Mouse (Mus musculus) liver, adult (tissue): ENCODE data around the gene D430019H16Rik.

Experiments used
- GATA4 ChIP-seq: IDR thresholded peaks from 2 replicates; pipeline ENCODE4 v1.6.1; 2014; ENCODE audit warnings: mild to moderate bottlenecking, low read length; ENCODE audit not compliant: insufficient replicate concordance

D430019H16Rik gene

DNA sequence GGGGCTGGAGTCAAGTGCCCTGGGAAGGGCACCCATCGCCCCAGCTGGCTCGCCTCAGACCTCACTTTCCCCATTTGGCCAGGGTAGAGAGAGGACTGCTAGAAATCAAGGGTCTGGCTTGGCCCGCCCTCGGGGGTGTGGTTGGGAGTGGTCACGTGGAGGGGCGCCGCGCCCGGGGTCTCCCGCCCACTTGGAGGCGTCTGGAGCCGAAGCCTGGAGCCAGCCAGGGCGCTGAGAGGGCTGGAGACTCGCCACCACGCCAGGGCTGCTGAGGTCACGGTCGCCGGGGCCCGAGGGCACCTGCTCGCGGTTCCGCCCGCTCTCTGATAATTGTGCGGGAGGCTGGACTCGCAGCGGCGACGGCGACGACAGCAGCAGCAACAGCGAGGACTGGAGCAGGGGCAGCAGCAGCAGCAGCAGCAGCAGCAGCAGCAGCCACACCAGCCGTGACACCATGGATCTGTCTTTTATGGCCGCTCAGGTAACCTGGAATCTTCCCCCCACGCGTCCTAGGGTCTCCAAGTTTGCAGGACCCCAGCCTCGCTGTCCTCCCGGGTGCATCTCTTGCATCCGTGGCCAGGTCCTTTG is at the start of gene D430019H16Rik:
TSS of gene D430019H16Rik (plus strand) at position 187 of the 588 bp plus-strand sequence.
- TF ChIP-seq GATA4 = no peak

DNA sequence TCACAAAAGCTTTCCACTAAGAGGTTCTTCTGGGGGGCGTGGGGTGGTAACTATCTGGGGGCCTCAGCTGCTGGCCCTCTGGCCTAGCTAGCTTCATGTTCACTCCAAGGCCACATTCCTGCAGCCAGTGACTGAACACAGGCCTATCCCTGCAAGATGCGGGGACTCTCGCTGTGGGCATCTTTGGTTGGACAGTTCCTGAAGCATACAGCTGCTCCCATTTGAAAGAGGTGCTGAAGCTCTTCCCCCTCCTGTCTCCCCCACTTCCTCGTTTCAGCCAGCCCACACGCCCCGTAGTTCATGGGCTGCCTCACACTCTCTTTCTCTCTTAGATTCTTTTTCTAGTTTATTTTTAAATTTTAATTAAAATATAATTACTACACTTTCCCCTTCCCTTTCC is 47.6 kb upstream of the D430019H16Rik start:
- no peak for TF ChIP-seq GATA4

DNA sequence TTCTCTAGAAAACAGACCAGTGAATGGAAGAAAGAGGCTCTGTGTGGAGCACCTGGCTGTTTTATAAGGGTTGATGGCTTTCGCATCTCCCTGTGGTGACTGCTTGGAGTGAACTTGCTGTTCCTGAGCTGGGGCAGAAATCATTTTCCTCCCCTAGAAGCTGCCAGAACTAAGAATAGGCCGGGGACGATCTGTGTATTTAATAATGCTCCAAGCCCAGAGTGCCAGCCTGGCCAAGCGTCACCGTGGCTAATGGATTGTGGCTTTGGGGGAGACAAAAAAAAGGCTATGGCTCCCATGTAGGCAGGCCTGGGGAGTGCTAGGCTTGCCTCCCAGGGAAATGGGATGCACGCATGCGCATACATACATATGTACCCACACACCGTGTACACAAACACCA is 39.7 kb upstream of the D430019H16Rik start:
- no peak for TF ChIP-seq GATA4

DNA sequence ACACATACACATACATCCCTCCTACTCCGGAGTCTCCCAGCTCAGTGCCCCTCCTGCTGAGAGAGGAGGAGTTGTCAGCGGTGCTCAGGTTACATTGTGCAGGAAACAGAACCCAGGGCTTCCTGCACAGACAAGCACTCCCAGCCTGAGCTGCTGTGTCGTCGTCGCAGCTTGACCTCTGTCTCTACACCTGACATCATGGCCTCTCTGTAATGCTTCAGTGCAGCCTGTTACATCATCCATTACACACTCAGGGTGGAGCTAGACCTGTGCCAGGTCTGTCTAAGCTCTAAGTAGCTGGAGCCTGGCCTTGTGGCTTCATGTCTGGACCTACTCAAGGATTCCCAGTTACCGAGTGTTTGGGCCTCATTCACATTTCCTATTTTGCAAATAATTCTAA is 33.2 kb upstream of the D430019H16Rik start:
- no peak for TF ChIP-seq GATA4

DNA sequence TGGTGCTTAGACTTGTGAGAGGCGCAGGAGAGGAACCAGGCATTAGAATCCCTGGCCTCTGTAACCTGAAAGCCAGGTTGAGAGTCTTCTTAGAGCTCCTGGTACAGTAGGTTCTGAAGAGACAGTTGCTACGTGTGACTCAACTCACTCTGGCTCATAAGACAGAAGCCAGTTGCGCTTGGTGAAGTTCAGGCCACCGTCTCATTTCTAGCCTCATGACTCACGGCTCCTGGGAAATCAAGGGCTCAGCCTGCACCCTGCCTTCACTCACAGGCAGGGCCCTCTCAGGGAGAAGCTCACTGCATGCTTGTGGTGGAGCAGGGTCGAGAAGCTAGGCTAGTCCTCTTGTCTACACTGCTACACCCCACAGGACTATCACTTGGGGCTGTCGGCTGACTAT is 27.1 kb upstream of the D430019H16Rik start:
- no peak for TF ChIP-seq GATA4

DNA sequence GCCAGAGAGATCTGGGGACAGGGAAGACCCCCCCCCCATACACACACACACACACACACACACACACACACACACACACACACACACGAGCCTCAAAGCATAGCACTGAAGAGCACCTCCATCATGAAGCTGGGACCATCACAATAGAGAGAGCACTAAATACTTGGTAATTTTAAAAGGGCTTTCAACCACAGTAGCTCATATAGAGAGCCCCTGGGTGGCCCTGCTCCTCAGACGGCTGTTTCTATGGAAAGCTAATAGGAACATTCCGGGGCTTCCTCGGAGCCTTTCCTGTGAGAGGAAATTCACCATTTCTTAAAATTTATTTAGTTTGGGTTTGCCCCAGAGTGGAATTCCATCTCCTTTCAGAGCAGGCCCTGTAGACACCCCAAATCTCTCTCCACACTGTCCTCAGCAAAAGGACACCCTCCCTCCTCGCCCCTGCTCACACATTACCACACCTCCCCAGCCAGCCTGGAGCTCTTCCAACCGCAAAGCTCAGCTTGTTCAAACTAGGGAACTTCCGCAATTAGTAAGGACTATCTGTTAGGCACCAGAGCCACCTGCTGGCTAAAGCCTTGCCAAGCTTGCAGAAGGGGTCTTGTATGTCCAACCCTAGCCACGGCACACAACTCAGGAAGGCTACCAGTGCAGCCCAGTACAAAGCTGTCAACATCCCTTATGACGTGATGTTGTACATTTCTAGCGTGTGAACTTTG is 26.5 kb upstream of the D430019H16Rik start:
- no peak for TF ChIP-seq GATA4

DNA sequence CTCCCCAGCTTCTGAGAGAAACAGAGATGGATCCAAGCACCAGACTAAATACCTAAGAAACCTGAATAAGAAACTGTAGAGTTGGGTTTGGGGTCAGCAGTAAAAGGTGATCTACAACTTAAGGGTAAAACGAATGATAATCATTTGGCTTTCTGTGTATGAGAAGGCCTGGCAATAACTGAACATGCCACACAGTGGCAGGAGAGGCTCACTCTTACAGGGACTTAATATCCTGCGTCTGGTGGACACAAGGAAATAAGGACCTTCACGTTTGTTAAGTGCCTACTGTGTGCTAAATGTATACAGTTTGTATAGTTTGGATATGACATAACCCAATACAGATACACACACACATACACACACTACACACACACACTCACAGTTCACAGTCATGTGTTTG is 21.8 kb upstream of the D430019H16Rik start:
- TF ChIP-seq GATA4 = no peak

DNA sequence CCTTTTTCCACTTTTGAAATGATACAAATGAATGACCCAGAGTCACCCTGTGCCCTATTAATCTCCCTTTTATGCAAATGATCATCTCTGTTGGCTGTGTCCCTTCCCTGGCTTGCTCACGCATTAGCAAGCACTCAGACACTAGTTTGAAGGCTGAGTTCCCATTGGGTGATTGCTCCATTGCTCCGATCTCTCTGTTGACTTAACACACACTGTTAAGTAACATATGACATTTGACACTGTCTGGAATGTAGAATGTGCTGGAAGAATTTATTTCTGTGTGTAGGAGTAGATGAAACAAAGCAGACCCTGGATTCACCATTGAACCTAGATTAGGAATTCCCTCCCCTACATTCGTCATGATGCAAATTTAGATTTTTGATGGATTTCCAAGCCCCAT is 20.8 kb upstream of the D430019H16Rik start:
- TF ChIP-seq GATA4 = no peak

DNA sequence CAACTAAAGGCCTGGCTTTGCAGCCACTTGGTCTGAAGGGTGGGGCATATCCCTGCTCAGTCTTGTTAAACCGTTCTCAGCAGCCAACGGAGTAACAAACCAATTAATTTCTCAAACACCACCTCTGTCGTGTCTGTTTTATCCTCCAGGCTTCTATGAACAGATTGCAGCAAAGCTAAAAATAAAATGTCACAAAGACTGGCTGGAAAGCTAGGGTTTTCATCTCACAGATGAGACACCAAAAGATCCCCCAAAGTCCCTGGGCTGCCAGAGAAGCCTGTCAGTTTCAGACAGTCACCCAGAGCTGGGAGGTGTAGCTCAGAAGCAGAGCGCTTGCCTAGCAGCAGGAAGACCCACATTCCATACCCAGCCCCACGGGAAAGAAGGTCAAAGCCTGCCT is 15.4 kb upstream of the D430019H16Rik start:
- no peak for TF ChIP-seq GATA4

DNA sequence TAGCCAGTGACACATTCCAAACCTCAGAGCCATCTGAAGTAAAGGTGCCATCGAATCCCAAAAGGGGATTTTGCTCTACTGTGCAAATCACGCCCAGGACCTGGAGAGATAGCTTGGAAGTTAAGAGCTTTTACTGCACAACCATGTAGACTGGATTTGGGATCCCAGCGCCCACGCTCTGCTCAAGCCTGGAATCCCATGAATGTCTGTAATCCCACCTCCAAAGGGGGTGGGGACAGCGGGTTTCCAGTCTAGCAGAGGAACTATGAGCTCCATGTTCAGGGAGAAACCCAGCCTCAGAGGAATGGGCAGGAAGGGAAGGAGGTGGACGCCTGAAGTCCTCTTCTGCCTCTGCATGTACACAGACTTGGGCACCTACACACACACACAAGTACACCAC is 13.7 kb upstream of the D430019H16Rik start:
- no peak for TF ChIP-seq GATA4

DNA sequence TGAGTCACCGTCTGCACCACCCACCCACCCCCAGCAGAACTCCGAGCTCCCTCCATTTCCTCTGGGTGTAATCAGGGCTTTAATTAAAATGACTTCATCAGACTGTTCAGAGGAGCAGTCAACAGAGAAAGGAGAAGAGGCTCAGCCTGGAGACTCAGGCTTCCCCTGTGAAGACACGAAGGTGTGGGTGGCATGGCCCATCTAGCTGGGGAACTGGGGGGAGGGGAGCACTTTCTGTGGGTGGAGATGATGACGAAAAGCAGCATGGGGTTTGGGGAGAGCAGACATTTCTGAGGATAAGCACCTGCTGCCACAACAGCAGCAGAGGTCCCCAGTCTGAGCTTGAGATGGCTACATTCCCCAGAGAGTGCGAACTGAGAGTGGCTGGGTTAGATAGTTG is 10.1 kb upstream of the D430019H16Rik start:
- TF ChIP-seq GATA4 = no peak

DNA sequence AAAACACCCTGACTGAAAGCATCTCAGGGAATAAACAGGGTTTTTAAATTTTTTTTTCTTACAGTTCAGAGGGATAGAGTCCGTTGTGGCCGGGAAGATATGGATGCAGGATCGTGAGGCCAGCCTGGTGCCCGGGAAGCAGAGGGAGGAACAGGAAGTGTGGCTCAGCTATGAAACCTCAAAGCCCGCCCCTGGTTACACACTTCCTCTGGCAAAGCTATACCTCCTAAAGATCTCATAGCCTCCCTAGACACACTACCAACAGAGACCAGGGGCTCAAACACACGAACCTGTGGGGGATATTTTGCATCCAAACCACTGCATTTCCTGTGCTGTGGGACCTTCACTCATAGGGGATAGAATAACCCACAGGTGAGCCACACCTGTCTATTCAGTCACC is 7.9 kb upstream of the D430019H16Rik start:
- TF ChIP-seq GATA4 = no peak

DNA sequence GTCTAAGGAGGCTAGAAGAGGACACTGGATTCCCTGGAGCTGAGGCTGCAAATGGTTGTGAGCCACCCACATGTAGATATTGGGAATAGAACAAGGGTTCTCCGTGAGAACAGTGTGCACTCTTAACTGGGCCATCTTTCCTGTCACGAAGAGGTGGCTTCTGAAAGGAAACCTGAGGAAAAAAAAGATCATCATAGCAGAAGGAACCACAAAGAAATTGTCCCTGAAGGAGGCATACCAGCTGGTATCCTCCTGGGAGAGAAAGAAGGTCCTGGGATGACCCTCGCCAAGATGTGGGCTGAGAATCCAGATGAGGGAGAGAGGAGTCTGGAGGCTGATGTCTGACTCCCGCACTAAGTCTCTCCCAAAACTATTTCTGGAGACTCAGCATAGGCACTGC is 4.4 kb upstream of the D430019H16Rik start:
- TF ChIP-seq GATA4 = no peak

DNA sequence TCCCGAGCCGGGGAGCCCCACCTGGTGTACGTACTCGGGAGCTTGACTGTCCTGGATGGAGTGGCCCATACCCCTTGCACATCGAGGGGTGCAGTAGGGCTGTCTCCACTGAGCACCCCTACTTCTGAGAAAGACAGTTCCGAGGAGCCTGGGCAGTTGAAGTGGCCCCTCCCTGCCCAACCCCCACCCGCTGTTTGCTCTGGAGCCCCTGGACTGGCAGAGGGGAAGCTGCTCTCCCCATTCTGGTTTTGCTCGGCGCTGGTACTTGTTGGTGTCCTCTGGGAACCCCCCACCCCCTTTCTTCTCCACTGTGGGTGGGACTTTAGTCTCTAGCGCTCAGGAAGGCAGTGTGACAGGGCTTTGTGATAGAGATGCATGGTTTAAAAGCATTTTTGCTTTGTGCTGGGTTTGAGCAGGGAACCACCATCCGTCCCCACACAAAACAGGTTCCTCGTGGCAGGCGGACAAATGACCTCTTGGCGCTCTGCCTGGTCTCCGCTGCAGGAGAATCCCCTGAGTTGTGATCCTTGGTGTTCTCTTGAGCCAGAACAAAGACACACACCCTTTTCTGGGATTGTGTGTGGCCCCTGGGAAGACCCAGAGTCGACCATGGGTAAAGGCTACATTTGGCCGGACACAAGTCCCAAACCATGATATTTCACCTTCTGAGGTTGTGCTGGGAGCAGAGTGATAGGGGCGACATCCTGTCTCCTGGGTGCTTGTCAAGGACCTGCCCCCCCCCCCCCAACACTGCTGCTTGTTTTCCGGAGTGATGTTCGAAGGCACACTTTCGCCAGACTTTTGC is 804 bp downstream of the D430019H16Rik start:
- no peak for TF ChIP-seq GATA4

DNA sequence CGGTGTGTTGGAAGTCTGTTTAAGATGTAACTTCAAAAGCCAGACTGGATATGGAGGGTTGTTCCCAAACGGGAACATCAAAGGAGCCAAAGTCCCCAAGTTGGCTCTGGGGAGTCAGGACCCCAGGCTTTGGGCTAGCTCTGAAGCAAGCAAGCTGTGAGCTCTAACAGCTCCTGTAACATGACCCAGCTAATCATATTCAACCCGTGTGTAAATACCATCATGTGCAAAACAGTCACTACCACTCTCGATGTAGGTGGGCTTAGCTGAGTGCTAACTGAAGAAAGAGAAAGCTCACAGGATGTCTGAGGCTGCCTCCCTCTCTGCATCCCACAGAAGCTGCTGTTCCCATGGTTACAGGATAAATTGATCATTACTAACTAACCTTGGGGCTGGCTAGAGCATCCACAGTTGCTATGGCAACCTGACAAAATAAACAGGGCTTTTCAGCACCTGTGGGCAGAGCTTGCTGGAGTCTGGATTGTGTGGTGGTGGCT is 1.5 kb downstream of the D430019H16Rik start:
- TF ChIP-seq GATA4 = no peak

DNA sequence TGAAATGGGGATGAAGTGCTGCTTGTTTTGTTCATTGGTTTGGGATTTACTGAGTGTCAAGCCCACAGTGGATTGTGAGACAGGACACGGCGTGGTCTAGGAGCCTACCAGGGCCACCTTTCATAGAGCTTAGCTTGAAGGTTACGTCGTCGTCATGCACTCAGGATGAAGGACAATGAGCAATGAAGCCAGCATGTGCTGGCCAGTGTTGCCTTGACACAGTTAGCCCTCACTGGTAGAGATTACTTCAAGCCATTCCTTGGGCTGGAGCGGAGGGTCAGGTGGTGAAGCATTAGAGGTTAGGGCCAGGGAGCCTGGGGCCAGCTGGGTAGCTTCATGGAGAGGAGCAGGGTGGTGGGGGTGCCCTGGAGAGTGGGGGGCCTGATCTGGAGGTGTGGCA is 5.1 kb downstream of the D430019H16Rik start:
- TF ChIP-seq GATA4 = no peak
